Mouse (Mus musculus): Measurements from ENCODE around the gene Olfr873. TPM values are rescaled to one million over a fixed set of nuclear protein-coding genes. Genes with fewer than 3 reads are reported as not detected.
"Not testable (repeated sequence)": the region's sequence is repeated elsewhere in the genome, so short reads cannot be mapped to it uniquely, and the experiment has no call there.

The Olfr873 gene
- polyA plus RNA-seq (2015; fragmentation: Nextera tagmentation; extraction: Ambion mirVana) = not detected in 2 replicates

- Histone ChIP-seq H3K27ac (replicated peaks) (no peak within 1 kb of the TSS), H3K4me3 (ENCODE audit: low read depth, low read length) (no peak within 1 kb of the TSS), H3K9ac (ENCODE audit: low read length) (no peak within 1 kb of the TSS), H3K9me3 (ENCODE audit: control insufficient read depth, low read length) (no peaks in the 10 kb centered on the region), H3K27me3 (ENCODE audit: control insufficient read depth, insufficient read depth, low read length) (no peaks in the 10 kb centered on the region), H3K36me3 (ENCODE audit: control insufficient read depth, insufficient read depth, low read length) (no peaks in the 10 kb centered on the region), H3K4me1 (replicated peaks; ENCODE audit: control insufficient read depth, insufficient read depth) (no peaks in the 10 kb centered on the region), H3K4me2 (replicated peaks; ENCODE audit: low read depth) (no peak within 1 kb of the TSS)
- no peak for DNase-seq (ENCODE audit: low spot score)
- 83% methylated on average over 1 of the region's 1 CpGs for WGBS
- TF ChIP-seq EP300 (optimal IDR thresholded peaks at IDR 0.05) (no peak), CTCF (IDR thresholded peaks at IDR 0.05; ENCODE audit: low read depth) (no peak)
- no peak for ATAC-seq (ENCODE audit: low FRiP score, low TSS enrichment)
These were observed at the start of gene Olfr873 for GRCm38 (mm10) chr9:20298232-20298631. Olfr873 (plus strand) TSS chr9:20298532.

- Histone ChIP-seq H3K9ac (ENCODE audit: low read length) (no peak within 1 kb of the TSS), H3K27ac (replicated peaks) (no peak within 1 kb of the TSS), H3K4me3 (ENCODE audit: low read depth, low read length) (no peak within 1 kb of the TSS), H3K36me3 (ENCODE audit: control insufficient read depth, insufficient read depth, low read length) (no peaks in the 10 kb centered on the region), H3K4me1 (replicated peaks; ENCODE audit: control insufficient read depth, insufficient read depth) (no peaks in the 10 kb centered on the region), H3K27me3 (ENCODE audit: control insufficient read depth, insufficient read depth, low read length) (no peaks in the 10 kb centered on the region), H3K4me2 (replicated peaks; ENCODE audit: low read depth) (no peak within 1 kb of the TSS), H3K9me3 (ENCODE audit: control insufficient read depth, low read length) (no peaks in the 10 kb centered on the region)
- no peak for DNase-seq (ENCODE audit: low spot score)
- WGBS = 74% methylated on average over 1 of the region's 1 CpGs
- no peak for ATAC-seq (ENCODE audit: low FRiP score, low TSS enrichment)
- TF ChIP-seq CTCF (IDR thresholded peaks at IDR 0.05; ENCODE audit: low read depth) = no peak
- TF ChIP-seq EP300 (optimal IDR thresholded peaks at IDR 0.05) = no peak
These were observed 16.3 kb upstream of the Olfr873 start, which contains the start of gene Olfr39 for GRCm38 (mm10) chr9:20282051-20282450. Olfr39 (plus strand) TSS chr9:20282351.

GRCm38 (mm10) chr9:20295562-20295961 is 2.8 kb upstream of the Olfr873 start:
- H3K36me3 ChIP-seq (ENCODE audit: control insufficient read depth, insufficient read depth, low read length); H3K27ac ChIP-seq (replicated peaks); ATAC-seq (ENCODE audit: low FRiP score, low TSS enrichment); H3K4me1 ChIP-seq (replicated peaks; ENCODE audit: control insufficient read depth, insufficient read depth); H3K9ac ChIP-seq (ENCODE audit: low read length); H3K4me2 ChIP-seq (replicated peaks; ENCODE audit: low read depth); H3K4me3 ChIP-seq (ENCODE audit: low read depth, low read length); DNase-seq (ENCODE audit: low spot score); H3K9me3 ChIP-seq (ENCODE audit: control insufficient read depth, low read length); H3K27me3 ChIP-seq (ENCODE audit: control insufficient read depth, insufficient read depth, low read length): not testable (repeated sequence)
- WGBS = 72% methylated on average over 5 of the region's 5 CpGs

DNA sequence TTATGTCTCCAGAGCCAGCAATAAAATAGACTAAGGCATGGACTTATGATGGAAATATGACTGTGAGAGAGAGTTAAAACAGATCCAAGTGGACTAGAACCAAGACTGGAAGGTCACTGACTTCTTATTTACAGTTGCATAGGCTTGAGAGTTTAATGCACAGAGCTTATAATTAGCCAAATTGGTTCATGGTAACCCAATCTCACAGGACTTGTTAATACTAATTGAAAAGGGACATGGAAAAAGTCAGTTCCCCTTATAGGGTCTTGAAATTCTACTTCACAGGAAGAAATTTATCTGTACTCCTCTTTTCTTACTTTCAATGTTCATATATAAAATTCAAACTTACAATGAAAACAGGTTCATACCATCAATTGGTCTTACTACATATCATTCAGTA is 37.7 kb downstream of the Olfr873 start, which contains the start of gene Olfr18:
Gene Olfr18 (minus strand): TSS at position 101 of the 400 bp plus-strand sequence.
- H3K9me3 ChIP-seq (ENCODE audit: control insufficient read depth, low read length) = no peaks in the 10 kb centered on the region
- no peaks in the 10 kb centered on the region for H3K36me3 ChIP-seq (ENCODE audit: control insufficient read depth, insufficient read depth, low read length)
- H3K4me1 ChIP-seq (replicated peaks; ENCODE audit: control insufficient read depth, insufficient read depth) = no peaks in the 10 kb centered on the region
- DNase-seq (ENCODE audit: low spot score) (no peak), ATAC-seq (ENCODE audit: low FRiP score, low TSS enrichment) (no peak)
- no peak within 1 kb of the TSS for H3K4me2 ChIP-seq (replicated peaks; ENCODE audit: low read depth)
- H3K4me3 ChIP-seq (ENCODE audit: low read depth, low read length) = no peak within 1 kb of the TSS
- no peak within 1 kb of the TSS for H3K27ac ChIP-seq (replicated peaks)
- no peaks in the 10 kb centered on the region for H3K27me3 ChIP-seq (ENCODE audit: control insufficient read depth, insufficient read depth, low read length)
- no peak for TF ChIP-seq CTCF (IDR thresholded peaks at IDR 0.05; ENCODE audit: low read depth)
- no peak for TF ChIP-seq EP300 (optimal IDR thresholded peaks at IDR 0.05)
- no peak within 1 kb of the TSS for H3K9ac ChIP-seq (ENCODE audit: low read length)

DNA sequence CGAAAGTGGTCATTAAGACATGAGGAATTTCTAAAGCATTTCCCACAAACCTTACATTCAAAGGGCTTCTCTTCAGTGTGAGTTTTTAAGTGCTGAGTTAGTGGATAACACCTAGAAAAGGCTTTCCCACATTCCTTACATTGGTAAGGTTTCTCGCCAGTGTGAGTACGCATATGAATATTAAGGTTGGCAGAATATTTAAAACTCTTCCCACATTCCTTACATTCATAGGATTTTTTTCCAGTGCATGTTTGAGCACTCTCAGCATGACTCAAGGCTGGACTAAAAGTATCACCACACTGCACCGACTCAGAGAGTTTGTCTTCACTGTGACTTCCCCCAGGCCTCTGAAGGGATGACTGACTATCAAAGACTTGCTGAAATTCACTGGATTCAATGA is 50.2 kb downstream of the Olfr873 start:
- Histone ChIP-seq H3K27ac (replicated peaks) (no peak overlapping the region), H3K9me3 (ENCODE audit: control insufficient read depth, low read length) (no peaks in the 10 kb centered on the region), H3K4me3 (ENCODE audit: low read depth, low read length) (no peak overlapping the region), H3K27me3 (ENCODE audit: control insufficient read depth, insufficient read depth, low read length) (no peaks in the 10 kb centered on the region), H3K36me3 (ENCODE audit: control insufficient read depth, insufficient read depth, low read length) (peaks cover 7% of the 10 kb centered on the region; the same call in 1 of the 2 replicates), H3K9ac (ENCODE audit: low read length) (no peak overlapping the region), H3K4me1 (replicated peaks; ENCODE audit: control insufficient read depth, insufficient read depth) (no peaks in the 10 kb centered on the region), H3K4me2 (replicated peaks; ENCODE audit: low read depth) (no peak overlapping the region)
- DNase-seq (ENCODE audit: low spot score) (no peak), ATAC-seq (ENCODE audit: low FRiP score, low TSS enrichment) (no peak)
- WGBS = 83% methylated on average over 4 of the region's 4 CpGs
- TF ChIP-seq EP300 (optimal IDR thresholded peaks at IDR 0.05) = no peak
- TF ChIP-seq CTCF (IDR thresholded peaks at IDR 0.05; ENCODE audit: low read depth) = no peak

Other genes starting within 250 kb of the Olfr873 start
- not detected in 2 replicates for gene Olfr867, start 241.0 kb upstream of the Olfr873 start, polyA plus RNA-seq (2015; fragmentation: Nextera tagmentation; extraction: Ambion mirVana)
- gene Olfr868, start 199.9 kb upstream of the Olfr873 start, polyA plus RNA-seq (2015; fragmentation: Nextera tagmentation; extraction: Ambion mirVana) = not detected in 2 replicates
- 0.11 TPM in 1 of 2 replicates, not detected in the other for gene Olfr869, start 169.5 kb upstream of the Olfr873 start, polyA plus RNA-seq (2015; fragmentation: Nextera tagmentation; extraction: Ambion mirVana)
- gene Olfr870, start 124.5 kb upstream of the Olfr873 start, polyA plus RNA-seq (2015; fragmentation: Nextera tagmentation; extraction: Ambion mirVana) = not detected in 2 replicates
- not detected in 2 replicates for gene Olfr871, start 86.3 kb upstream of the Olfr873 start, polyA plus RNA-seq (2015; fragmentation: Nextera tagmentation; extraction: Ambion mirVana)
- gene Olfr872, start 61.4 kb upstream of the Olfr873 start, polyA plus RNA-seq (2015; fragmentation: Nextera tagmentation; extraction: Ambion mirVana) = not detected in 2 replicates
- 0.05 TPM in 1 of 2 replicates, not detected in the other for gene Olfr39, start 16.2 kb upstream of the Olfr873 start, polyA plus RNA-seq (2015; fragmentation: Nextera tagmentation; extraction: Ambion mirVana)
- gene Olfr18, start 37.6 kb downstream of the Olfr873 start, polyA plus RNA-seq (2015; fragmentation: Nextera tagmentation; extraction: Ambion mirVana) = not detected in 2 replicates
- 39.0 and 39.1 TPM in 2 replicates for gene Zfp560, start 86.6 kb downstream of the Olfr873 start, polyA plus RNA-seq (2015; fragmentation: Nextera tagmentation; extraction: Ambion mirVana)
- 7.0 and 7.9 TPM in 2 replicates for gene Zfp26, start 161.6 kb downstream of the Olfr873 start, polyA plus RNA-seq (2015; fragmentation: Nextera tagmentation; extraction: Ambion mirVana)
- 7.1 and 8.6 TPM in 2 replicates for gene Zfp426, start 194.2 kb downstream of the Olfr873 start, polyA plus RNA-seq (2015; fragmentation: Nextera tagmentation; extraction: Ambion mirVana)
- 33.7 and 35.2 TPM in 2 replicates for gene Zfp266, start 222.9 kb downstream of the Olfr873 start, polyA plus RNA-seq (2015; fragmentation: Nextera tagmentation; extraction: Ambion mirVana)

All from stomach, postnatal 0 days (tissue).